In the genomic region with DNA sequence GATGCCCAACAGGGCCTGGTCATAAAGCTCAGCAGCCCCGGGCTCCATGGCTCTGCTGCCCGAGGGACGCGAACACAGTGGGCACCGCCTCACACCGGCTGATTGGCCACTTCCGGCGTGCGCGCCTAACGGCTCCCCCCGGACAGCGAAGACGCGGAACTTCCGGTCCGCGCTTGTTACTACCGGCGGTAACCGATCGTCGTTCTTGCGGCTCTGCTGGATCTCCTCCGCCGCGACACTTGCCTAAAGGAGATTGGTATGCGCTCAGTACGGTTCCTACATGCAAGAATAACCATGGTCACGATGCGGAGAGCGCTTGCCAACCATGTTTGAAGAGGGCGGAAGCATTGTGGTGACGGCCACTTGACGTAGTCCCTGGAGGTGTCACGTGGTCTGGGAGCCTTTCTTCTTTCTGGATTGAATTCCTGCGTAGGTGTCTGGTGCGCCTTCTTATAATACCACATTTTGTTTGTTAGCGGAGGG, we compare ENCODE assay signal across 8 mouse cellular contexts. TPM values are rescaled to one million over a fixed set of nuclear protein-coding genes. Genes with fewer than 3 reads are reported as not detected.
A peak's percentile ranks its signal among the peaks of the same experiment; 100 is the strongest.
DNase-seq lines count a peak whose midpoint lies in the region; ATAC-seq lines count a peak whose summit lies in the region.

A gene (minus strand): TSS at position 329 of the 483 bp plus-strand sequence.

- no peaks in the 10 kb centered on the region for H3K27me3 ChIP-seq in hindbrain, embryonic 15.5 days

- DNase-seq in T-cell, adult 2 months (ENCODE audit: low spot score): peak; percentile 90
- DNase-seq in cerebellum, postnatal 36 days: peak; percentile 87 to 90
- peak; percentile 89 to 93 for DNase-seq in frontal cortex, postnatal 36 days (ENCODE audit: low spot score in 2 of 2)
- peak; percentile 91 for DNase-seq in left cerebral cortex, adult 11 months (ENCODE audit: low spot score)
- DNase-seq in lung, postnatal 4 days: peak; percentile 92 to 93
- DNase-seq in retina, postnatal 7 days (ENCODE audit: low read depth, low spot score): peak; percentile 79
- DNase-seq in urinary bladder, adult 2 months (ENCODE audit: low spot score): peak; percentile 87

- no peaks in the 10 kb centered on the region for H3K9me3 ChIP-seq in hindbrain, embryonic 15.5 days

- no peaks in the 10 kb centered on the region for H3K36me3 ChIP-seq in hindbrain, embryonic 15.5 days

- peak within 1 kb of the TSS; percentile 96 for H3K27ac ChIP-seq in hindbrain, embryonic 15.5 days (replicated peaks)

- ATAC-seq in hindbrain, embryonic 15.5 days (ENCODE audit: low FRiP score, low read depth): peak; percentile 98

- H3K4me2 ChIP-seq in hindbrain, embryonic 15.5 days: peak within 1 kb of the TSS; percentile 68

- 0% methylated on average over 39 of the region's 39 CpGs for WGBS in hindbrain, embryonic 15.5 days

- peaks cover 32% of the 10 kb centered on the region for H3K4me1 ChIP-seq in hindbrain, embryonic 15.5 days (replicated peaks)

- peak within 1 kb of the TSS; percentile 73 for H3K4me3 ChIP-seq in hindbrain, embryonic 15.5 days

- H3K9ac ChIP-seq in hindbrain, embryonic 15.5 days: peak within 1 kb of the TSS; percentile 75

RNA-seq across cellular contexts. Expression of the gene that starts here (rescaled TPM):
- 64.5 and 65.2 TPM in 2 replicates for polyA plus RNA-seq in hindbrain, embryonic 15.5 days (2015; fragmentation: Nextera tagmentation; extraction: Ambion mirVana)
- polyA plus RNA-seq in urinary bladder, adult 2 months (2012; rRNA removed): 49.9 and 57.6 TPM in 2 replicates

Comparison
In these comparisons a context has a peak if more than half of its experiments do, and no peak if none do; other contexts are left out.
1. Peak in every context shown above with its lines: DNase-seq, ATAC-seq, H3K4me3 ChIP-seq and H3K27ac ChIP-seq.